Mouse (Mus musculus) megakaryocyte progenitor cell, adult 5-6 weeks (primary cell): ENCODE data around the gene 4930449I24Rik. TPM values are rescaled to one million over a fixed set of nuclear protein-coding genes. Genes with fewer than 3 reads are reported as not detected.
A peak's percentile ranks its signal among the peaks of the same experiment; 100 is the strongest.
"Not testable (repeated sequence)": the region's sequence is repeated elsewhere in the genome, so short reads cannot be mapped to it uniquely, and the experiment has no call there.

Experiments used
- ATAC-seq: replicated peaks from 2 replicates; pipeline ENCODE4 v1.8.0; 2016; ENCODE audit warnings: mild to moderate bottlenecking, moderate TSS enrichment, inconsistent platforms; ENCODE audit not compliant: poor library complexity
- total RNA-seq, 2 experiments: library from RNA; stranded (forward) in 1 of 2; stranded (reverse) in 1 of 2; fragments of 157-497, 149-512 nt in 1 of 2; fragments of 200-1000 nt in 1 of 2; gene quantifications; 2 replicates each; pipeline versions ENCODE4 v1.2.3 to v1.2.4; 2015 to 2017

4930449I24Rik gene
- not detected in 2 replicates for total RNA-seq (2015)
- total RNA-seq (2017), result not detected in 2 replicates

- not testable (repeated sequence) for ATAC-seq
These were observed at the start of gene 4930449I24Rik for GRCm38 (mm10) chr5:146502099-146502498. 4930449I24Rik (plus strand) TSS chr5:146502399.

DNA sequence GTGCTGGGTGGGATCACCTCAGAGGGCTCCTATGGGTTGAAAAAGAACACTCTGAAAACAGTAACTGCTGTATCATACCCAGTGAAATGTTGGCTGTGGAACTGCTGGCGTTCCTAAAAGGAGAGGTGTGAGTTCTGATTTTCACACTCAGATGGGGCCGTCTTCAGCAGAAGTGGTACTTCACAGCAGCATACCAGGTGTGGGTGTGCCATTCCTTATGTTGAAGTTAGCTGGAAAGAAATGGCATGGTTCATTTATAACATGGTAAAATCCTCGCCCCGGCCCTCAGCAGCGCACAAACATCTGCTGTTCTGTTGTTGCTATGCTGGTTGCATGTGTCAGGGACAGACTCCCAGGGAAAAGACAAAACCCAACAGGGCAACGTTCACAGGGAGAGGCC, 48.6 kb upstream of the 4930449I24Rik start:
- no peak for ATAC-seq

GRCm38 (mm10) chr5:146461612-146462011, 40.6 kb upstream of the 4930449I24Rik start:
- no peak for ATAC-seq

- ATAC-seq, result no peak
These were observed 35.5 kb upstream of the 4930449I24Rik start for GRCm38 (mm10) chr5:146466663-146467062.

- no peak for ATAC-seq
These were observed 33.9 kb upstream of the 4930449I24Rik start for GRCm38 (mm10) chr5:146468311-146468710.

- no peak for ATAC-seq
These were observed 31.4 kb upstream of the 4930449I24Rik start for GRCm38 (mm10) chr5:146470821-146471220.

DNA sequence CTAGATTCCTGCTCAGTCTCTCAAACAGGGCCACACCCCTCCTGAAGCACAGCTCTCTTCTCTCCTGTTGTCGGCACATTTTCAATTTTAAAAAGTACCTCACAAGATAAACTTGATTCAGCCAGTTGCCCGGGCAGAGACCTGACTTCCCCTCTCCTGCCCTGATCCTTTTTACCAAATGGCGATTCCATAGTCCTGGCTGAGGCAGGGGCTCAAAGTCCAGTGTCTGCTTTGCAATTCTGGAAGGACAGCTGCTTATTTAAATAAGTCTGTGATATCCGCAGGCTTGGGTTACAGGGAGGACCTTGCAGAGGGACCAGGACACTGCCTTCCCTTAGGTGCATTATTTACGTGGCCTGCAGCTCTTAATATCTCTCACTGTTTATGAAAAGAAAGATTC, 30.9 kb upstream of the 4930449I24Rik start:
- ATAC-seq, result no peak

- no peak for ATAC-seq
These were observed 30.4 kb upstream of the 4930449I24Rik start for GRCm38 (mm10) chr5:146471821-146472220.

- 0 out of 2 replicates have a peak, but pooled peaks have one; percentile 37 for ATAC-seq
These were observed 22.6 kb upstream of the 4930449I24Rik start for GRCm38 (mm10) chr5:146479564-146479963.

DNA sequence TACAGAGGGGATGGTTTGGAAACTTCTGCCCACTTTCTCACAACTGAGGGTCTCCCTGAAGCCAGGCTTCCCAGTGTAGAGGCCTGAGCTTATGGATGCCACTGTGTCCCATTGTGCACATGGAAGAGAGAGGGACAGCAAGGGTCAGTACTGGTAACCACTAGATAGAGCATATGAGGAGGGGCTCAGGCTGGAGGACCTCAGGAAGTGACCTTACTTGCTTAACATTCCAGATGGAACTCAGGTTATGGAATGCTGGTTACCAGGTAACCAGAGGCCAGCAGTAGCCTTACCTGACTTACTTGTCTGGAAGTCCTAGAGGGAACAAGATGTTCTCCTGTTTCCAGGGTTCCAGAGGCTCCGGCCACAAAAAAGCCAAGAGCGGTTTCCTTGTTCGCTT, 20.5 kb upstream of the 4930449I24Rik start, which contains the start of gene Gm6408:
TSS of gene Gm6408 (plus strand) at position 301 of the 400 bp plus-strand sequence.
- not testable (repeated sequence) for ATAC-seq

- not testable (repeated sequence) for ATAC-seq
These were observed 13.2 kb upstream of the 4930449I24Rik start for GRCm38 (mm10) chr5:146488959-146489358.

- ATAC-seq, result not testable (repeated sequence)
These were observed 11.1 kb upstream of the 4930449I24Rik start, which contains the start of gene Gm6370 for GRCm38 (mm10) chr5:146491063-146491462. Gm6370 (plus strand) TSS chr5:146491363.

DNA sequence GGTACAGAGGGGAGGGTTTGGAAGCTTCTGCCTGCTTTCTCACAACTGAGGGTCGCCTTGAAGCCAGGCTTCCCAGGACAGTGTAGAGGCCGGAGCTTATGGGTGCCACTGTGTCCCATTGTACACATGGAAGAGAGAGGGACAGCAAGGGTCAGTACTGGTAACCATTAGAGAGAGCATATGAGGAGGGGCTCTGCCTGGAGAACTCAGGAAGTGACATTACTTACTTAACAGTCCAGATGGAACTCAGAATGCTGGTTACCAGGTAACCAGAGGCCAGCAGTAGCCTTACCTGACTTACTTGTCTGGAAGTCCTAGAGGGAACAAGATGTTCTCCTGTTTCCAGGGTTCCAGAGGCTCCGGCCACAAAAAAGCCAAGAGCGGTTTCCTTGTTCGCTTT, 11.6 kb downstream of the 4930449I24Rik start, which contains the start of gene Gm3402:
TSS of gene Gm3402 (plus strand) at position 301 of the 400 bp plus-strand sequence.
- not testable (repeated sequence) for ATAC-seq

DNA sequence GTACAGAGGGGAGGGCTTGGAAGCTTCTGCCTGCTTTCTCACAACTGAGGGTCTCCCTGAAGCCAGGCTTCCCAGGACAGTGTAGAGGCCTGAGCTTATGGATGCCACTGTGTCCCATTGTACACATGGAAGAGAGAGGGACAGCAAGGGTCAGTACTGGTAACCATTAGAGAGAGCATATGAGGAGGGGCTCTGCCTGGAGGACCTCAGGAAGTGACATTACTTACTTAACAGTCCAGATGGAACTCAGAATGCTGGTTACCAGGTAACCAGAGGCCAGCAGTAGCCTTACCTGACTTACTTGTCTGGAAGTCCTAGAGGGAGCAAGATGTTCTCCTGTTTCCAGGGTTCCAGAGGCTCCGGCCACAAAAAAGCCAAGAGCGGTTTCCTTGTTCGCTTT, 23.3 kb downstream of the 4930449I24Rik start, which contains the start of gene Gm3404:
TSS of gene Gm3404 (plus strand) at position 301 of the 400 bp plus-strand sequence.
- not testable (repeated sequence) for ATAC-seq

- not testable (repeated sequence) for ATAC-seq
These were observed 35.1 kb downstream of the 4930449I24Rik start, which contains the start of gene Gm3409 for GRCm38 (mm10) chr5:146537347-146537746. Gm3409 (plus strand) TSS chr5:146537647.

Other genes starting within 250 kb of the 4930449I24Rik start
- not detected in 2 replicates for gene Wasf3, start 117.4 kb upstream of the 4930449I24Rik start, total RNA-seq (2015)
- gene Wasf3, start 117.4 kb upstream of the 4930449I24Rik start, total RNA-seq (2017), result not detected in 2 replicates
- gene Gm6408, start 20.4 kb upstream of the 4930449I24Rik start, total RNA-seq (2015), result not detected in 2 replicates
- gene Gm6408, start 20.4 kb upstream of the 4930449I24Rik start, total RNA-seq (2017), result not detected in 2 replicates
- not detected in 2 replicates for gene Gm6370, start 11.0 kb upstream of the 4930449I24Rik start, total RNA-seq (2015)
- not detected in 2 replicates for gene Gm6370, start 11.0 kb upstream of the 4930449I24Rik start, total RNA-seq (2017)
- gene Gm3402, start 11.7 kb downstream of the 4930449I24Rik start, total RNA-seq (2015), result not detected in 2 replicates
- gene Gm3402, start 11.7 kb downstream of the 4930449I24Rik start, total RNA-seq (2017), result not detected in 2 replicates
- not detected in 2 replicates for gene Gm3404, start 23.4 kb downstream of the 4930449I24Rik start, total RNA-seq (2015)
- gene Gm3404, start 23.4 kb downstream of the 4930449I24Rik start, total RNA-seq (2017), result not detected in 2 replicates
- not detected in 2 replicates for gene Gm3409, start 35.2 kb downstream of the 4930449I24Rik start, total RNA-seq (2015)
- not detected in 2 replicates for gene Gm3409, start 35.2 kb downstream of the 4930449I24Rik start, total RNA-seq (2017)
- not detected in 2 replicates for gene Gm3415, start 53.7 kb downstream of the 4930449I24Rik start, total RNA-seq (2015)
- gene Gm3415, start 53.7 kb downstream of the 4930449I24Rik start, total RNA-seq (2017), result not detected in 2 replicates
- gene Gpr12, start 82.8 kb downstream of the 4930449I24Rik start, total RNA-seq (2015), result not detected in 2 replicates
- not detected in 2 replicates for gene Gpr12, start 82.8 kb downstream of the 4930449I24Rik start, total RNA-seq (2017)